Mouse (Mus musculus) ovary, adult 18-20 months (tissue): ENCODE measurements around the gene Mfsd7a.
"Not testable (repeated sequence)": the region's sequence is repeated elsewhere in the genome, so short reads cannot be mapped to it uniquely, and the experiment has no call there.

Experiments
- DNase-seq: peaks from one replicate; pipeline ENCODE4 v3.0.0; 2022; ENCODE audit warnings: low spot score, mixed read lengths

Gene Mfsd7a

DNA sequence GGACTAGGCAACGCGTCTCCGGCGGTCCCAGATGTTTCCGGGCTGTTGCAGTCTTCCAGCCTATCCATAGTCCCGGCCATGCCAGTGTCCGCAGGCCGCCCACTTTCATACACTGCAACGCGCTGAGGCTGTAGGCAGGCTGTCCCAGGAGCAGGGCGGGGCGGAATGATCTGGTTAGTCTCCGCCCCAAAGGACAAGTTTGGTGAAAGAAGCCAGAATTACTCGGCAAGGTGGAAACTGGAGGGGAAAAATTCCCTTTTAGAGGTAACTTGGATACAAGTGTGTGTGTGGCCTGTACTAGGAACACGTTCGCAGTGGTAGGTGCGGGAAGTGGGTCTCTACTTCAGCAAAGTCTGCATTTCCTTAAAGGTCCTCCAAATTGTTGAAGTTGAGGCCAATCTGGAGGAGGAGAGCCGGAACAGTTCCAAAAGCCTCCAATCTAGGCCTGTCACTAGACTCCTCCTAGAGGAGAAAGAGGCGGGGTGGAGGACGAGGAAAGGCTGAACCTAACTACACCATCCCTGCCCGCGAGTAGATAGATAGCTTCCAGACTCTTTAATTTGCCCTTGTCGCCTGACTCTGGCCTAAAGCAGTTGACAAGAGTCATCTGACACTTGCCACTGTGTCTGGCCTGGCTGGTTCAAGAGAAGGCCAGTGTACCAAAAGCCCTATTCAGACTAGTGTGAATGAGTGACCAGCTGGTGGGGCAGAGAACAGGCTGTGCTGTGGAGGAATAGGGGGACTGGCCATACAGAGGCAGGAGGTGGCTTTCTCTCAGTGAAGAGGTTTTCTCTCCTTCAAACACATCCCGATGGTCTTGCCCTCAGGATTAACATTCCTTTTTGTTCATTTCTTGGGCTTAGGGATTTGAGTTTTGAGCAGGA, at the start of gene Mfsd7a:
Gene Mfsd7a, minus strand, starts transcription at position 107 of the 884 bp plus-strand sequence.
- DNase-seq: peak; percentile 73

DNA sequence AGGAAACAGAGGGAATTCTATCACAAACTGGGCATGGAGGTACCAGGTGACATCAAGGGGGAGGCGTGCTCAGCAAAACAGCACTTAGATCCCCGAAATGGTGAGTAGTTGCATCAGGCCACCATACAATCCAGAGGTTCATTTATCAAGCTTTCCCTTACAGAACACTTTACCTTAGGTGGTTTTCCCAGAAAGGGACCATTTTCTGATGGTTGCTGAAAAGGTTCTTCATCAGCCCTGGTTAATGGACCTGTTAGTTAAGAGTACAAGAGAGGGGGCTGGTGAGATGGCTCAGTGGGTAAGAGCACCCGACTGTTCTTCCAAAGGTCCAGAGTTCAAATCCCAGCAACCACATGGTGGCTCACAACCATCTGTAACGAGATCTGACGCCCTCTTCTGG, 37.5 kb upstream of the Mfsd7a start:
- not testable (repeated sequence) for DNase-seq

DNA sequence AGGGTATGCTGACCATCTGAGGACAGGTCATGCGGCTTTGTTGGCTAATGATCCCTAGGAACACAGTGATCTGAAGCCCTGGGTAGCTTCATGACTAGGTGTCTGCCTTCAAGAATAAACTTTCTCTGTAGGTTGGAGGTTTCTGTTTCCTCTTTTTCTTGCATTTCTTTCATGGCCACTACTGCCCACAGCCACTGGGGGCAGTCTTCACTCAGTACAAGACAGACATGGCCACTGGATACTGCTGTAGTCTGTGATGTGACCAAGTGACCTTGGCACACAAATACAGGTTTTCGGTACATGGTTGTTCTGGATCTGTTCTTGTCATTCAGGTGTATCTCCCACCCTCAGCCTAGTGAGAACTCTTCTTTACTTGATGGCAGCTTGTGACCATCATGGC, 36.5 kb upstream of the Mfsd7a start:
- DNase-seq: no peak

DNA sequence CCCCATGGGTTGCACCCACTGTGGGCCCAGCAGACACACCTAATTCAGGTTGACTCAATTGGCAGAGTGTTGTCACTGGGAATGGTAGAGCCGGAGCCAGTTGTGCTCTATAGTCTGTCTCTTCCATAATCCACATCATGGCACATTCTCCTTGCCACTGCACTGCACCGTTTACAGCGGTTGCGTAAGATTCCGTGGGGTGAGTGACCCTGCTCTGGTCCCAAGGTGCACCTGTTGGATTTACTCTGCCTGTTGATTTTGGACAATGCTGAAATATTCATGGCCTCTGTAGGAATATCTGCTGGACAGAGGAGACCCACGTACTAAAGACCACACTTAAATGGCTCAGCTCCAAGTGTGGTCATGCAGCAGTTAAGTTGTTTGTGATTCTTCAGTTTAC, 34.3 kb upstream of the Mfsd7a start:
- DNase-seq: no peak

DNA sequence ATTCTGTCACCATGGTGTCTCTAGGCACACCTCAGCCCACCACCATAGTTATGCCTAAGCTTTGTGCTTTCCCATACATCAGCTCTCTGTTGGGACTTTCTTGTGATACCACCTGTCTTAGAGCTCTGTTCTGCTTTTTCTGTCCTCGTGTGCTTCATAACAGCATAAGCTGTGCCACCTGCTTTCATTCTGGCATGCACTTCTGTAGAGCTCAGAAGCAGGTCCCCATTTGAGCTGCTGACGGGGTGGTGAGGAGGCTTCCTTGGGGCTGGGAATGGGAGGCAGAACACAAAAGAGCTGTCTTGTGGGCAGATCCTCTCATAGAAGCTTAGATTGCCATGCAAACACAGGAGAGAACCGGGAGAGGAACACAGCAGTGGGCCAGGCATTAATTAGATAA, 27.3 kb upstream of the Mfsd7a start:
- DNase-seq: no peak

DNA sequence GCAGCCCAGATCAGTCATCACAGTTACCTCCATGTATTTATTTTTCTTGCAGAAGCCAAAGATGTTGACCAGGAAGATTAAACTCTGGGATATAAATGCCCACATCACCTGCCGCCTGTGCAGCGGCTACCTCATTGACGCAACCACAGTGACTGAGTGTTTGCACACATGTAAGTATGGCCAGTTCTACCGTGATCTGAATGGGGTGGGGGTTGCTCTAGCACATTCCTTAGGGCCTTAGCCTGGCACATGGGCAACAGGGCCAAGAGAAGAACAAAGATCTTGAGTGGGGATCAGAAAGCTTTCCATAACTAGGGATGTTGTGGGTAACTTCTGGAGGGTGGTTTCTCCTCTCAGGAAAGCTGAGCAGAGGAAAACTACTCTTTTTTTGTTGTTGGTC, 25.0 kb upstream of the Mfsd7a start:
- no peak for DNase-seq

DNA sequence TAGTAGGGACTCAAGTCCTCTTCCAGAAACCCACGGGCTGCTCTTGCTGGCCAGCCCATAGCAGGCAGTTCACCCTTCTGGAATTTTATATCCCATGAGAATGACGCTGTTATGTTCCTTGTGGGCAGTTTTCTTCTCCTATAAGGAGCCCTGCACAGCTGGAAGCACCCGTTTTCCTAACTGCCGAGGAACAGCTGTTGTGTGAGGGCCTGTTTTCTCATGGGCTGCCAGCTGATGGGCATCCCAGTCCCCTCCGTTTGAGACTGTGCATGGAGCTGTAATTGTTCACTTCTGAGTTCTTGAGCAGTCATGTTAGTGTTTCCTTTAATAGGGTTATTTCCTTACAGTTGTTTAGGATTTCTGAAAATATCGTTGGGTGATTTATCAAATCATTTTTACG, 20.9 kb upstream of the Mfsd7a start:
- DNase-seq: no peak

DNA sequence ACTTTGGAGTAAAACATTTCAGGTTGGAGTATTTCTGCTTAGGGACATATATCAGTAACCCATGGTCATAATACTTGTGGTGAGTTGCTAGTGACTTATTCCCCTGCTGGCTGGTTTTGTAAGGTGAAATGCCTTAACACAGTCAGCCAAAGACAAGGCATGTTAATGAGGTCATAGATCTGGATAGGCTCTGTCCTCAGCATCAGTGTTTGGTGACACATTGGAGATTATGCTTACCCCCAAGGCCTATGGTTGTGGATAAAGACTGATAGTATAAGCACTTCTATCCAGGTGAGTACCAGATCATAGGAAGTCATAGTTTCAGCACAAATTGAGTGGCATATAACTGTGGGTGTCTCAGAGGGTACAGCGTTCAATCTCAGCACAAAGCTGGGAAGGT, 18.0 kb upstream of the Mfsd7a start:
- no peak for DNase-seq

DNA sequence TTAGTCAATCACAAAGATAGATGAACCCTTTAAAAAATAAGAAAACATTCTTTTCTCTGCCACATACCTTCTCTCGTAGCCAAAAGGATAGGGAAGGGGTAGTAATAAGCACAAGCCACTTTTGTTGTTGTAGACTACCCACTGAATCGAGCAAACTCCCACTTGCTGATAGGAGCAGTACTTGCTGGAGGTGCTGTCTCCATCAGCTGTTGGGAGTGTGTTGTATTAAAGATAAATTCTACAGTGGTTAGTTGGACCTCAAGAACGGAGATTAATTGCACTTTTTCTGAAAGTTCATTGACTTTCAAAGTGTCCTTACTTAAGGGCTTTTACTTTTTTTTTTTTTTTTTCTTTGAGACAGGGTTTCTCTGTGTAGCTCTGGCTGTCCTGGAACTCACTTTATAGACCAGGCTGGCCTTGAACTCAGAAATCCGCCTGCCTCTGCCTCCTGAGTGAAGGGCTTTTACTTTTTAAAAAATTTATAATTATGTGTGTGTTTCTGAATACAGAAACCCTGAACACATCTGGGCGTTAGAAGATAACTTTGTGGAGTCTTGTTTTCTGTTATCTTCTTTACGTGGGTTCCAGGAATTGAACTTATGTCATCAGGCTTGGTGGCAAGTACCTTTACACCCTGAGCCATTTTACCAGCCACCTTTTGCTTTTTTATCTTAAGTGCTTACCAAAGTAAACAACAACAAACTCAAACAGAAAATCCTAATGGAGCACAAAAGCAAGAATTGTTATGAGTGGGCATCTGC, 16.6 kb upstream of the Mfsd7a start:
- no peak for DNase-seq

DNA sequence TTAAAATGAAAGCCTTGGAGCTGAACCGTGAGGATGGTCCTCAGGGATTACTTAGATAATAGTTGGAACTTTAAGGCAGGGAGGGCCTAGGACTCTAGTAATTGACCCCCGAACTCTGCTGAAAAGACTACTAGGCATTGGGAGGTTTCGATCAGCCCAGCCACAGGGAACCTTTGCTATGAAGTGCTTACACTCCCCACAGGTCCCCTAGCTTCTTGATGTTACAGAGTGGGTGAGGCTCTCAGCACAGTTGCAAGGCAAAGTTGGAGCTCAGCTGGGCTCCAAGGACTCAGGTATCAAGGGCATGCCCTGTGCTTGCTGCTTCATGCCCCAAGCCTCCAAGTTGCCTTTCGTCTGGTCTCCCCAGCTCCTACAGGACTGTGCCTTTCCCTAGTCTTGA, 13.8 kb upstream of the Mfsd7a start:
- DNase-seq: no peak

DNA sequence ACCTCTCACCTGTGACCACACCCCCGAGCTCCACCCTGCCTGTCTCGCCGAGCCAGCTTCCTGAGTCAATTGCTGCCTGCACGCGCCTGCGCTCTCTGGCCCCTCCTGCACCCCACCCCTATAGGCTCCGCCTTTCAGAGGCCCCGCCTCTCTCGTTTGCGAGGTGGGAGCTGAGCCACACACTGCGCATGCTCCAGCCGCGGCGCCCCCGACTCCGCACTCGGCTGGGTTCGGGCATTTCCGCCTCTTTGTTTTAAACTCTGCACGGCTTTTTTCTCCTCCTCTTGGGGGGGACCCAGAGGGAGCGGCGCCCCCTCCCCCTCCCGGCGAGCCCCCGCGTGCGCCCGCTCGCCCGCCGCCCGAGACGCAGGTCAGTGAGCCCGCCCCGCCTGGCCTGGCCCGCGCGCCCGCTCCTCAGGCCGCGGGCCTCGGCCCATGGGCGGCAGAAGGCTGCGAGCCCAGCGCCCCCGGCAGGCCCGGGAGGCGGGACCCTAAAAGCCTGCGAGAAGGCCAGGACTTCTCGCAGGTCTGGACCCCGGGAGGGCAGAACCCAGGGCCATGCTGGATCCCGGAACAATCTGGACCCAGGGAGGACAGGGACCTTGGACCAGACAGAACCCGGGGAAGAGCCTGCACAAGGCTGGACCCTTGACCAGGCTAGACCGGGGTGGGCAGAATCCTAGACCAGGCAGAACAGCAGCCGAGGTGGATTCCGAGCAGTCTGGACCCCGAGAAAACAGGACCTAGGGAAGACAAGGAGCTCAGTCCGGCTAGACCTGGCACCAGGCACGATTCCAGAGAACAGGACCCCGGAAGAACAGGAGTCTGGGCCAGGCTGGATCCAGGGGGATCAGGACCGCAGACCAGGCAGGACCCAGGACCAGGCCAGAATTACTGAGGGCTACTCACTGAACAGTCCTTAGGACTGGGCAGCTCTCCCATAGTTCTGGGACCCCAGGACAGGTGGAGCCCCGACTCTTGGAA, 12.7 kb upstream of the Mfsd7a start, which contains the start of gene Pcgf3:
Gene Pcgf3, plus strand, starts transcription at position 151 of the 984 bp plus-strand sequence.
- DNase-seq: peak; percentile 96

DNA sequence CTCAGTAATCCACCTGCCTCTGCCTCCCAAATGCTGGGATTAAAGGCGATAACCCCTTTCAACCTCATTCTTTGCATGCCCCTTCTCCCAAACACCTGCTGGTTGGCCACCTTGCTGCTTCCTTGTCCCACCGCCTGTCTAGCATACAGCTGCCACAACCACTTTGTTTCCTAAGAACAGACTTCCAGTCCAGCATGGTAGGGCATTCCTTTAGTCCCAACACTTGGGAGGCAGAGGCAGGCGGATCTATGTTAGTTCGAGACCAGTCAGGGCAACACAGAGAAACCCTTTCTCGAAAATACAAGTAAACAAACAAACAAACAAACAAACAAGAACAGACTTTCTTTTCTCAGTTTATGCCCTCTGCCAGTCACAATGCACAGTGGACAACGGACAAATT, 11.8 kb upstream of the Mfsd7a start:
- DNase-seq: no peak

DNA sequence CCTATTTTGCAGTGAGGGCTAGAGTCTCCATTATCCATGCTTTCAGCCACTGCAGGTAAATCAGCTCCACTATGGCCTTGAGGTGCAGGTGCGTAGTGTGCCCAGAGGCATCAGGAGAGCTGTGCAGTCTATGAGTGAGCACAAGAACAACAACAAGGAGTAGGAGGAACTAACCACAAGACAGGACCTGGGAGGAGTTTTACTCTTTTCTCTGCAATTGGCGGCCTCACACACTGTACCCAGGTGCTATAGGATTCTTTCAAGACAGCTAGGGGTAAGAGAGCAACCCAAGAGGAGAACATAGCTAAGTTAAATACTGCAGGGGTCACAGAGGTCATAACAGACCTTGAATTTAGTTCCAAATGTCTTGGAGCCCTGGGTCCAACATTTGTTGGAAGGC, 10.0 kb upstream of the Mfsd7a start:
- no peak for DNase-seq

DNA sequence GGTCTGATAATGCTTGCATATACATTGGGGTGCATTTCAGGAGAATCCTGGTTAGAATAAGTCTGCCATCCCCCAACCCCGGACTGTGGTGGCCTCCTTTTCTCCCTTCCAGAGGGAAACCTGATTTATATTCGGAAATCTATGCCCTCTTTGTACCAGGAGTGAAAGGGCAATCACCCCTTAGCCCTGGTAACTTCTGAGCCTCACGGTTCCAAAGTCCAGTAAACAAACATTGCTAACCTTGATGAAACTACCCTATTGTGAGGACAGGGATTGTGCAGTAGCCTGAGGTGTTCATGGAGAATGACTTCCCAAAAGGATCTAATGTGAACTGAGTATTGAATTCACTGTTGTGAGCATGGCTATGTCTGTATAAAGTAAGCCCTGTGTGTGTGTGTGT, 5.4 kb upstream of the Mfsd7a start:
- DNase-seq: no peak

DNA sequence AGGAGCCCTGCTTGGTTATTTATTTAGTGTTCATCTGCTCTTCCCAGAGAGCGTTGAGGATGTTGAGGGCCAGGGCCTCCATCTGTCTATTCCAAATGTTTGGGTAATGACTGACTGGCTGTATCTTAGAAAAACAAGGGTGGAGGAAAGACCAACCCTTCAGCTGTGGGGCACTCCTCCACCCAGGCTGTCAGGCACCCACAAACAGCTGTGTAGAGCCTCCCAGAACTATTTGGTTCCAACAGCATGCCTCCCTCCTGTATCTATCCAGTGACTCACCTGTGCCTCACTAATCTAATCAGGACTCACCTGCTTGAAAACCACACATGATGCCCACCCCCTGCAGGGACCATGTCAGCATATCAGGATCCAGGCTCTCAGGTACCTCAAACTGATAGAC, 3.7 kb upstream of the Mfsd7a start:
- DNase-seq: no peak

DNA sequence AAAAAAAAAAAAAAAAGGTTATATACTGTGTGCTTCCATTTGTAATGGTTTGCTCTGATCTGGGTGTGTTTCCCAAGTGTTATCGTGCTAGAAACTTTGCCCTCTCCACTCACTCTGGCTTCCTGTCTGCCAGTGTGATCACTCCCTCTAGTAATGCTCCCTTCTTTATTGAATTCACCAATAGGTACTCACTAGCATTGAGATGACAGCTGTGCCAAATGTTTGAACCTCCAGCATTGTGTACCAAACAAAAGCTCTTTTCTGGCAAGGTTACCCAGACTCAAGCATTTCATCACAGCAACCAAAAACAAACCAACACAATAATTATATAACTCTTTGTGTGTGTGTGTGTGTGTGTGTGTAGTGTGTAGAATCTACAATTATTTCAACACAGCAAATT, 2.9 kb upstream of the Mfsd7a start:
- DNase-seq: no peak

DNA sequence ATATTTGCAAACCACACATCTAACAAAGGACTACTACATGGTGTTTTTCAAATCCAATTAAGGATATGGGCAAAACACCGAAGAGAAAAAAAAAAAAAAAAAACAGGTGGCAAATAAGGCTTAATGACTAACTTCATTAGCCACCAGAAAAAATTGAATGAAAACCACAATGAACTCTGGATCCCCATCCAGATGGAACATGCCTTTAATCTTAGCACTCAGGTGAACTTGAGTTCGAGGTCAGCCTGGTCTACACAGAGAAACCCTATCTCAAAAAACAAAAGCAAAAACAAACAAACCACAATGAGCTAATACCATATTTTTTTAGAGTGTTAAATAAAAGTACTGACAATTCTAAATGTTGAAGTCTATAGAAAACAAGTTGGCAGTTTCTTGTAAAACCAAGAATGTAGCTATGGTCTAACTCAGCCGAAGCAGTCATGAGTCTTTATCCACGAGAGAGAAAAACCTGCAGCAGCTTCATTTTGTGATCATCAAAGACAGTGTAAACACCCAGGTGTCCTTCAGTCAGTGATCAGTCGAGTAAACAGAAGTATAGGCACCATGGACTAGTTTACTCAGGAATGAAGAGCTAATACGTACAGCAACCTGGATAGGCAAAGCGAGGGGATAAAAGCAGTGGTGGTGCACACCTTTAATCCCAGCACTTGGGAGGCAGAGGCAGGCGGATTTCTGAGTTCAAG, 2.3 kb upstream of the Mfsd7a start:
- no peak for DNase-seq

DNA sequence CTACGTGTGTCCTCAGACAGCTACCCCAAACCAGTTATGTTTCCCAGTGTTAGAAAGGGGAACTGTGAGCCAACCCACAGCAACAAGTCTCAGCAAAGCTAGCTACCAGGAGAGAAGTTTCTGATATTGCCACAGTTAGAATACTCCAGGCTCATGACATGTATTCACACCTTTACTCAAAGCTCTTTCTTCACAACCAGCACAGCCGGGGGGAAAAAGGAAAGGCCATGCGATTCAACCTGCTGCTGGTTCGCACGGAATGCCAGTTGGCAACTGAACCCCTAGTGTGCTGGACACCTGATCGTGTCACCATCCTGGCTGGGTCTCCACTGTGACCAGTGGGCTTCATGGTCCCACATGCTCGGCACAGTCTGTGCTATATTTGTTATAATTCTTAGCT, 834 bp downstream of the Mfsd7a start:
- no peak for DNase-seq

DNA sequence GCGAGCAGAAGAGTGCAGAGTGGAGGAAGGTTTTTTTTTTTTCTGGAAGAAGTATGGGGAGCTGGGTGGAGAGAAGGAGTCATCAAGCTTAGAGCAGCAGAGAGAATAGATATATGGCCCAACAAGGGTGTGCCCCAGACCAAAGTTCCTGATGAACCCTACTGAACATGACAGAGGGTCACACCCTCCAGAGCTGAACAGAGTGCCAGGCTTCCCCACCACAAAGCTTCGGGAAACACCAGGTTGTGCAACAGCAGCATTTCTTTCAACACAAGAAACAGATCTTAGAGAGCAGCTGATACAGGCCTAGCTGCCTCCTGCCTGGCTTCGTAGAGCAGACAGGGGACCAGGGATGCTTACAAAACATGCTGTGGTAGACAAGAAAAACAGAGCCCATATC, 1.7 kb downstream of the Mfsd7a start:
- no peak for DNase-seq

DNA sequence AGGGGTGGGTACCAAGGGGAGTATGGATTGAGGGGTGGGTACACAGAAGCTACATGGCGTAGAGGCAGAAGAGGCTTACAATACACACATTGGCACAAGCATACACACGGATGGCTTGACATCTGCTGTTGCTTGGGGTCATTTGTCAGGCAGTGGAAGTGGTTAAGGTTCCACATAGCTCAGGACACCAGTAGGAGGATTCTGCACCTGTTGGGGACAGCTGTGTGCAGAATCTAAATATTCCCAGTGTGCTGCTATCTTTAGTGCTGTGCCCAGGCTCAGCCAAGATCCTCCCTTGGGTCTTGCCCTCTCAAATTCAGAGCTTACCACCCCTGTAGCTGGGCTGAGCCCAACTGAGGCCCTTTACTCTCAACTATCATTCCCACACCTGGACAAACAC, 12.6 kb downstream of the Mfsd7a start:
- DNase-seq: no peak

DNA sequence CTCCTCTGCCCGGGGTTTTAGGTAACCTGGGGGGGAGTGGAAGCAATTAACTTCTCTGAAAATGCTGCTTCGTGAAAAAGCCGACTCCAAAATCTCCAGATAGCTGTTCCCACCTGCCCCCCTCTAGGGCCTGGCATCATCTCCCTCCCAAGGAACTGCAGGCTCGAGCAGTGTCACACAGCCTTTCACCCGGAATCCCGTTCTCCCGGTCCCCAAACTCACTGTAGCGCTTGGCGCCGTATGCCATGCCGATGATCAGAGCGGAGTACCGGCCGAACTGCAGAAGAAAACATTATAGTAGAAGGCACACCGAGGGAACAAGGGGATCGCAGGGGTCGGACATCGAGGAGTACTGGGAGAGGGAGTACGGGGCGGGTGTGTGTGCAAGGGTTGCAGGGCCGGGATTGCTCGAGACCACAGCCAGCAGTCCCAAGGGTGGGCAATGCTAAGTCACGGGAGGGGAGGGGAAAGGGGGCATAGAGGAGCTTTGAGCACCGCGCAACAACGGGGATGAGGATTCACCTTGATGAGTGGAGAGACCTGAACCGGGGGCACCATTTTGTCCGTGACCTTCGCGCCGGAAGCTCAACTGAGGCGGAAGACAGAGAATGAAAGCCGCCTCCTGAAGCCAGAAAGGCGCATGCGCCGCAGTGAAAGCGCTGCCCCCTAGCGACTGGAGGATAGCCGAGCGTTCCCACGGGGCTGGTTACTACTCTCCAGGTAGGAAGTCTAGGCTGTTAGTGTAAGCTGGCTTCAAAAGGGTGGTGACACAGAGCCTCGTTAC, 14.7 kb downstream of the Mfsd7a start, which contains the start of gene Atp5k:
Gene Atp5k, minus strand, starts transcription at position 645 of the 784 bp plus-strand sequence.
- peak; percentile 78 for DNase-seq
